Mouse (Mus musculus): Measurements from ENCODE around the gene Gm10639. TPM values are rescaled to one million over a fixed set of nuclear protein-coding genes. Genes with fewer than 3 reads are reported as not detected.
"Not testable (repeated sequence)": the region's sequence is repeated elsewhere in the genome, so short reads cannot be mapped to it uniquely, and the experiment has no call there.

Gm10639 gene
- not detected in 2 replicates for polyA plus RNA-seq (2016; fragmentation: Nextera tagmentation; extraction: Ambion mirVana)

- H3K4me3 ChIP-seq; H3K27ac ChIP-seq; H3K4me1 ChIP-seq; H3K4me2 ChIP-seq (replicated peaks); H3K36me3 ChIP-seq; ATAC-seq (ENCODE audit: low FRiP score, low read depth); H3K27me3 ChIP-seq (replicated peaks); H3K9me3 ChIP-seq; H3K9ac ChIP-seq: not testable (repeated sequence)
- WGBS = 80% methylated on average over 3 of the region's 3 CpGs
These were observed at the start of gene Gm10639 for GRCm38 (mm10) chr9:78289723-78290122. Gene Gm10639, plus strand, starts transcription at chr9:78289923.

- not testable (repeated sequence) for H3K36me3 ChIP-seq; H3K4me2 ChIP-seq (replicated peaks); H3K9ac ChIP-seq; H3K27me3 ChIP-seq (replicated peaks); H3K4me3 ChIP-seq; H3K27ac ChIP-seq; H3K9me3 ChIP-seq; ATAC-seq (ENCODE audit: low FRiP score, low read depth); H3K4me1 ChIP-seq
- 80% methylated on average over 4 of the region's 4 CpGs for WGBS
These were observed 33.8 kb upstream of the Gm10639 start for GRCm38 (mm10) chr9:78255683-78256470.

- not testable (repeated sequence) for H3K9me3 ChIP-seq; ATAC-seq (ENCODE audit: low FRiP score, low read depth); H3K36me3 ChIP-seq; H3K27ac ChIP-seq; H3K9ac ChIP-seq; H3K4me3 ChIP-seq; H3K4me1 ChIP-seq; H3K27me3 ChIP-seq (replicated peaks); H3K4me2 ChIP-seq (replicated peaks)
- 77% methylated on average over 2 of the region's 3 CpGs for WGBS
These were observed 32.8 kb upstream of the Gm10639 start, which contains the start of gene Gm3776 for GRCm38 (mm10) chr9:78256914-78257313. Gene Gm3776, plus strand, starts transcription at chr9:78257129.

DNA sequence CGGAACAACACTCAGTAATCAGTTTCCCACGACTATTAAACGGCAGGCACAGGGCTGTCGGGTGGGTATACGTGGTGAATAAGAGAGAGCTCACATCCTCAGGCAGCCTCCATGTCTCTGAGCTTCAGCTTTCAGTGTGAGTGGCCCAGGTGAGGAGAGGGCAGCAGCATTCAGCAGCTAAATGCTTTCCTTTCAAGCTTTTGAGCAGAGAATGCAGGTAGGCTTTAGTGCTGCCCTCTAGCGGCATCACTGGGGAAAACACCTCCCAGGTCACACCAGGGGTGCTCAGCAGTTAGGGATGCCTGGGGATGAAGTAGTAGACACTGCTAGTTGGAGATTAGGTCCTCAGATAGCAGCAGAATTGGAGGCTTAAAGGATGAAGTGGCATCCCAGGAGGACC is 30.0 kb upstream of the Gm10639 start:
- H3K36me3 ChIP-seq; H3K27me3 ChIP-seq (replicated peaks); H3K9me3 ChIP-seq; H3K4me3 ChIP-seq; H3K9ac ChIP-seq; H3K27ac ChIP-seq; H3K4me2 ChIP-seq (replicated peaks); H3K4me1 ChIP-seq: not testable (repeated sequence)
- WGBS = 0% methylated on average over 1 of the region's 6 CpGs
- ATAC-seq (ENCODE audit: low FRiP score, low read depth) = peak; percentile 48; the same call in 1 of the 2 replicates

DNA sequence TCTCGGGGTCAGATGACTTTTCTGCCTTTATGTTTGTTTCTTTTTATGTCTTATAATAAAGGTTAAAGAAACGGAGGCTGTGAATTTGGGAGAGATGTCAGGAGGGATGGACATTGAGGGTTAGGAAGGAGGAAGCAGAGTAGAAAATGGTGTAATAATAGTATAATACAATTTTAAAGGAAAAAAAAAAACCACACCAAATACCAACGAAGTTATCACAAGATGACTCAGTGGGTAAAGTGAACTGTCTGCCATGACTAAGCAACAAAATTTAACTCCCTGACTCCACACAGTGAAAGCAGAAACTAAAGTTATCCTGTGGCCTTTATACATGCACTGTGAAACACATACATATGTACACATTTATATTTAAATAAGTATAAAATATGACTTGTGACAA is 18.8 kb upstream of the Gm10639 start:
- ATAC-seq (ENCODE audit: low FRiP score, low read depth); H3K27ac ChIP-seq; H3K9ac ChIP-seq; H3K9me3 ChIP-seq; H3K4me1 ChIP-seq; H3K4me3 ChIP-seq; H3K27me3 ChIP-seq (replicated peaks); H3K36me3 ChIP-seq; H3K4me2 ChIP-seq (replicated peaks): not testable (repeated sequence)
- 85% methylated on average over 3 of the region's 3 CpGs for WGBS

DNA sequence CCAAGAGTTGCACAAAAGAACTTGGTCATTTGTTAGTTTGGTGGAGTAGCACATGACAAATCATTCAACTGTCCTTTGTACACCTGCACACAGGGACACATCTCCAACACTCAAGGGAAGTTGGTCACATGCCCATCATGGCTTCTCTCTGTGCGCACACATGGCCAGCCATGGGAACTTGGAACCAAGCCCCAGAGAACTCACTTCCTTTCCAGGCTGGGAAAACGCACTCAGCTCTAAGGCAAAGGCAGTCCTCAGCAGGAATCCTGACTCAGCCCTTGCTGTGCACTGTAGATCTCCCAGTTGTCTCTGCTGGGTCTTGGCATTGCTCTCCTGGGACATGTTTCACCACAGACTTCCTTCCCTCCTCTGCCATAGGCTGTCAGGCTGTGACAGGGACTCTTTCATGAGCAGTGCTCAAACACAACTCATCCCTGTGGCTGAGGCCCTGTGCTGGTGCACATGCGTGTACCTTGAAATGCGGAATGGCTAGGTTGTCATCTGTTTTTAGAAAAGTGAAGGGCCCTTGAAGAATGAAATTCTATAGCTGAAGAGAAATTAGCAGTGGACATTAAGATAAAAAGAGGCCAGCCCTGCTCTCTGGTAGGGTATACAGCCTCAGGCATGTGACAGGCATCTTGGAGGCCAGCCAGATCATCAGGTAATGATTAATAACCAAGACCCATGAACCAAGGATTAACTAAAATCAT is 7.6 kb upstream of the Gm10639 start:
- H3K27ac ChIP-seq; ATAC-seq (ENCODE audit: low FRiP score, low read depth); H3K36me3 ChIP-seq; H3K4me2 ChIP-seq (replicated peaks); H3K27me3 ChIP-seq (replicated peaks); H3K9ac ChIP-seq; H3K9me3 ChIP-seq; H3K4me3 ChIP-seq; H3K4me1 ChIP-seq: not testable (repeated sequence)
- WGBS = 88% methylated on average over 4 of the region's 4 CpGs

GRCm38 (mm10) chr9:78289063-78289462 is 660 bp upstream of the Gm10639 start:
- not testable (repeated sequence) for H3K4me1 ChIP-seq; H3K9ac ChIP-seq; H3K4me3 ChIP-seq; H3K9me3 ChIP-seq; H3K27ac ChIP-seq; H3K27me3 ChIP-seq (replicated peaks); H3K4me2 ChIP-seq (replicated peaks); H3K36me3 ChIP-seq; ATAC-seq (ENCODE audit: low FRiP score, low read depth)
- 82% methylated on average over 1 of the region's 1 CpGs for WGBS

DNA sequence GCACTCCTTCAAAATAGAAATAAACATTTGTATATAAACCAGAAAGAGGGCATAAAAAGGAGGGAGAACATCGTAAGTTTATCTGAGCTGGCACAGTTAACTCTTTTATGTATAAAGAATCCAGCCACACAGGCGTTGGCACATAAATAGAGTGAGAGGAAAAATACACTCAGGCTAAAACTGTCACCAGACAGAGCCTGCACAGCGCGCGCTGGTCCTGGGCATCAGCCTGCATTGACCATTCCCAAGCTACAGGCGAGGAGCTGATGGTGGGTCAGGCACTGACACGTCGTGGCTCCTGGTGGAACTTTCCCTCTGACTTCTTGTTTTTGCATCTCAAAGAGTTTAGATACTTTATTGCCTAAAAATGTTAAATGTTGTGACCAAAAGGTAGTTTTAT is 2.7 kb downstream of the Gm10639 start:
- H3K4me3 ChIP-seq; H3K4me1 ChIP-seq; H3K9me3 ChIP-seq; H3K9ac ChIP-seq; H3K27me3 ChIP-seq (replicated peaks); H3K36me3 ChIP-seq; ATAC-seq (ENCODE audit: low FRiP score, low read depth); H3K27ac ChIP-seq; H3K4me2 ChIP-seq (replicated peaks): not testable (repeated sequence)
- 90% methylated on average over 8 of the region's 8 CpGs for WGBS

DNA sequence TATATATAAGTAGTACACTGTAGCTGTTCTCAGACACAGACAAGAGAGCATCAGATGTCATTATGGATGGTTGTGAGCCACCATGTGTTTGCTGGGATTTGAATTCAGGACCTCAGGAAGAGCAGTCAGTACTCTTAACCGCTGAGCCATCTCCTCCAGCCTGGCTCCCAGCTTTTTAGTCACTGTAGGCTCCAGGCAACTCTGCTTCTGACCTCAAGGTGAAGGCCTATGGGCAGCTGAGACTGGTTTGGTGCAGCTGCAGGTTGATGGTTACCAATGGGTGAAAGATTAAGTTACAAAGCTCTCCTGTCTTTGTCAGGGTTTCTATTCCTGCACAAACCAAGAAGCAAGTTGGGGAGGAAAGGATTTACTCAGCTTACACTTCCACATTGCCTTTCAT is 4.0 kb downstream of the Gm10639 start:
- not testable (repeated sequence) for H3K27me3 ChIP-seq (replicated peaks); H3K4me1 ChIP-seq; H3K4me2 ChIP-seq (replicated peaks); H3K4me3 ChIP-seq; ATAC-seq (ENCODE audit: low FRiP score, low read depth); H3K9me3 ChIP-seq; H3K27ac ChIP-seq; H3K36me3 ChIP-seq; H3K9ac ChIP-seq
- WGBS = 83% methylated on average over 1 of the region's 1 CpGs

DNA sequence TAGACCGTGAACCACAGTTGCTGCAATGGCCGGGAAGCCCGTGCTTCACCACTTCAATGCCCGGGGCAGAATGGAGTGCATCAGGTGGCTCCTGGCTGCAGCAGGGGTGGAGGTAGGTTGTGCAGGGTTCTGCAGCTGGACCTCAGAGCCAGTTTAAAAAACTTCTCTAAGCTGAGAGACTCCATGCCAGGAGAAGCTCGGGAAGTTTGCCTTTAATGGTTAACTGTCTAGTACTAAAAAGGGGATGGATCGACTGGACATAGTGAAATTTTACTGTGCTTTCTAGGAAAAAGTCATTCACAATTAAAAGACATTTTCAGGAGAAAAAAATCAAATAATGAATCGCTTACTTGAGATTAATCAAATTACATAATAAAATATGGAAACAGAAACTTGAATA is 5.1 kb downstream of the Gm10639 start:
- 77% methylated on average over 7 of the region's 7 CpGs for WGBS

DNA sequence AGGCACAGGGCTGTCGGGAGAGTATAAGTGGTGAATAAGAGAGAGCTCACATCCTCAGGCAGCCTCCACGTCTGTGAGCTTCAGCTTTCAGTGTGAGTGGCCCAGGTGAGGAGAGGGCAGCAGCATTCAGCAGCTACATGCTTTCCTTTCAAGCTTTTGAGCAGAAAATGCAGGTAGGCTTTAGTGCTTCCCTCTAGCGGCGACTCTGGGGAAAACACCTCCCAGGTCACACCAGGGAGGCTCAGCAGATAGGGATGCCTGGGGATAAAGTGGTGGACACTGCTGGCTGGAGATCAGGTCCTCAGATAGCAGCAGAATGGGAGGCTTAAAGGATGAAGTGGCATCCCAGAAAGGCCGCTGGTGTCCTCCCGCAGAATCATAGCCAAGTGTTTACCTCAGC is 6.4 kb downstream of the Gm10639 start:
- not testable (repeated sequence) for H3K9ac ChIP-seq; H3K4me2 ChIP-seq (replicated peaks); H3K27ac ChIP-seq; H3K4me3 ChIP-seq; H3K9me3 ChIP-seq; H3K27me3 ChIP-seq (replicated peaks); H3K36me3 ChIP-seq; H3K4me1 ChIP-seq
- peak; percentile 44; the same call in 1 of the 2 replicates for ATAC-seq (ENCODE audit: low FRiP score, low read depth)
- WGBS = 14% methylated on average over 6 of the region's 6 CpGs

More for the DNA sequence above, 5.1 kb downstream of the Gm10639 start:
- not testable (repeated sequence) for H3K4me3 ChIP-seq; ATAC-seq (ENCODE audit: low FRiP score, low read depth); H3K27me3 ChIP-seq (replicated peaks); H3K9ac ChIP-seq; H3K4me2 ChIP-seq (replicated peaks); H3K36me3 ChIP-seq; H3K27ac ChIP-seq; H3K9me3 ChIP-seq; H3K4me1 ChIP-seq

GRCm38 (mm10) chr9:78298232-78298631 is 8.5 kb downstream of the Gm10639 start:
- WGBS = 84% methylated on average over 1 of the region's 1 CpGs
- no peak overlapping the region for H3K4me2 ChIP-seq (replicated peaks)
- H3K9ac ChIP-seq = no peak overlapping the region
- H3K27me3 ChIP-seq (replicated peaks) = no peaks in the 10 kb centered on the region
- no peak for ATAC-seq (ENCODE audit: low FRiP score, low read depth)
- no peak overlapping the region for H3K27ac ChIP-seq
- no peaks in the 10 kb centered on the region for H3K4me1 ChIP-seq
- no peaks in the 10 kb centered on the region for H3K9me3 ChIP-seq
- H3K36me3 ChIP-seq = no peaks in the 10 kb centered on the region
- no peak overlapping the region for H3K4me3 ChIP-seq

DNA sequence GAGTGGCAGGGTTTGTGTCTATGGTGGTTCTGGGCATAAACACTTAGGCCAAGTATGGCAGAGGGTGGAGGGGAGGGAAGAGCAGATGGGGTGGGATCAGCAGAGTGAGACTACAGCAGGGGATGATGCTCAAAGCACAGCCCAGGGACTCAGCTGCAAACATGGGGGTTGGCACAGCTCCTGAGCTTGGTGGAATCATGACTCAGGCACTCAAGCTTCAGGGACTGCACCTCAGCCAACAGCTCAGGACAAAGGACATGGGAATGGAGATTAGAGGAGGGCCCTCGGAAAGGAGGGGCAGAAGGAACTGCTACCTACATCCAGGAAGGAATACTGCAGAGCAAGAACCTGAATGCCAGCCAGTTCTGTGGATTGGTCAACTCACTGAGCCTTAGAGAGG is 9.4 kb downstream of the Gm10639 start:
- not testable (repeated sequence) for H3K27me3 ChIP-seq (replicated peaks); H3K9me3 ChIP-seq; H3K36me3 ChIP-seq; H3K4me1 ChIP-seq; H3K27ac ChIP-seq; H3K9ac ChIP-seq; H3K4me3 ChIP-seq; H3K4me2 ChIP-seq (replicated peaks); ATAC-seq (ENCODE audit: low FRiP score, low read depth)
- 83% methylated on average over 1 of the region's 1 CpGs for WGBS

Measured in neural tube, embryonic 12.5 days (tissue).